ENCODE assay signal across 8 mouse cellular contexts in the genomic region with DNA sequence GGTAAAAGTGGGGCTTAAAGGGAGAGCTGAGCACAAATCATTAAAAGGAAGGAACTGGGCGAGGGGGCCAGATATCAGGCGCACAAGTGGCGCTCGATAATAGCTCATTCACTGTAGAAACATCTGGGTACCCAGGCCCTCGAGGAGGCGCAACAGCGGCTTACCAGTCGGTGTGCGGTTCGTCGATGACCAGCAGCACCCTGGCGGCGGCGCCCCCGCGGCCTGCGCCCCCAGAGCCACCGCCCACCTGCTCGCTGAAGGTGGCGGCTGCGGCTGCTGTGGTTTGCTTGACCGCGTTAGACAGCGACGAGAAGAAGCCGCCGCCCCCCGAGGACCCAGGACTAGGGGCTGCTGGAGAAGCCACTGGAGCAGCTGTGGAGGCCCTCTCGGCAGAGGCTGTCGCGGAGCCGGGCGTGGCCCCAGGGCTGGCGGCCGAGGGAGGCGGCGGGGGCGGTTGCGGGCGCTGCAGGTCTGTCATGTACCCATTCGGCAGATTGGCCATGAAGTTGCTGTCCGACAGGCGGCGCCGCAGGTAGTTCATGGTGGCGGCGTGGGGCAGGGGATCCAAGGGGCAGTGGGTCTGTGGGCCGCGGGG. TPM values are rescaled to one million over a fixed set of nuclear protein-coding genes. Genes with fewer than 3 reads are reported as not detected.
DNase-seq lines count a peak whose midpoint lies in the region; ATAC-seq lines count a peak whose summit lies in the region.

No protein-coding gene starts in this region.

- peaks cover 8% of the 10 kb centered on the region for H3K9me3 ChIP-seq in erythroblast, embryonic 14.5 days (ENCODE audit: control insufficient read depth, low read length)
- no peaks in the 10 kb centered on the region for H3K9me3 ChIP-seq in neural tube, embryonic 11.5 days (ENCODE audit: control insufficient read depth, low read length)
- H3K9me3 ChIP-seq in hindbrain, embryonic 10.5 days, result peaks cover 8% of the 10 kb centered on the region; the same call in 1 of the 2 replicates

- peak overlapping the region; percentile 33 for H3K4me3 ChIP-seq in erythroblast, embryonic 14.5 days (replicated peaks)
- peak overlapping the region; percentile 42 for H3K4me3 ChIP-seq in neural tube, embryonic 11.5 days (ENCODE audit: low read depth, low read length)
- H3K4me3 ChIP-seq in hindbrain, embryonic 10.5 days, result peak overlapping the region; percentile 54

- 13% methylated on average over 25 of the region's 49 CpGs for WGBS in neural tube, embryonic 11.5 days
- WGBS in hindbrain, embryonic 10.5 days, result 15% methylated on average over 49 of the region's 49 CpGs

- DNase-seq in neural tube, embryonic 11.5 days (ENCODE audit: low spot score), result no peak
- no peak for DNase-seq in neural tube, embryonic 10.5 days (ENCODE audit: extremely low spot score, low spot score)
- DNase-seq in hindbrain, embryonic 10.5 days (ENCODE audit: low spot score), result peak; percentile 15
- DNase-seq in mesoderm, embryonic 11.5 days (ENCODE audit: low read depth, low spot score), result peak; percentile 1

- H3K27ac ChIP-seq in neural tube, embryonic 11.5 days (ENCODE audit: low read depth, low read length), result no peak overlapping the region
- H3K27ac ChIP-seq in hindbrain, embryonic 10.5 days, result peak overlapping the region; percentile 79

- H3K4me2 ChIP-seq in neural tube, embryonic 11.5 days (ENCODE audit: low read depth), result peak overlapping the region; percentile 53

- no peaks in the 10 kb centered on the region for H3K36me3 ChIP-seq in erythroblast, embryonic 14.5 days (ENCODE audit: control insufficient read depth)
- no peaks in the 10 kb centered on the region for H3K36me3 ChIP-seq in neural tube, embryonic 11.5 days (ENCODE audit: control insufficient read depth, insufficient read depth, low read length)
- H3K36me3 ChIP-seq in hindbrain, embryonic 10.5 days, result 0 out of 2 replicates have a peak, but pooled peaks cover 6% of the 10 kb centered on the region

- no peak for ATAC-seq in erythroblast, adult 5-6 weeks (replicated peaks; ENCODE audit: low FRiP score, poor library complexity, severe bottlenecking)
- ATAC-seq in neural tube, embryonic 11.5 days (ENCODE audit: insufficient read depth, low FRiP score, low TSS enrichment), result peak; percentile 53
- no peak for ATAC-seq in megakaryocyte progenitor cell, adult 5-6 weeks (replicated peaks; ENCODE audit: poor library complexity)
- no peak for ATAC-seq in megakaryocyte-erythroid progenitor cell, adult 5-6 weeks (replicated peaks; ENCODE audit: low FRiP score, low TSS enrichment, poor library complexity, severe bottlenecking)

- H3K4me1 ChIP-seq in erythroblast, embryonic 14.5 days (ENCODE audit: control insufficient read depth), result peaks cover 5% of the 10 kb centered on the region; the same call in 1 of the 2 replicates
- no peaks in the 10 kb centered on the region for H3K4me1 ChIP-seq in neural tube, embryonic 11.5 days (ENCODE audit: control insufficient read depth, insufficient read depth, low read length)
- peaks cover 5% of the 10 kb centered on the region; the same call in 1 of the 2 replicates for H3K4me1 ChIP-seq in hindbrain, embryonic 10.5 days (replicated peaks)

- peaks cover 49% of the 10 kb centered on the region for H3K27me3 ChIP-seq in erythroblast, embryonic 14.5 days (ENCODE audit: control insufficient read depth)
- H3K27me3 ChIP-seq in neural tube, embryonic 11.5 days (ENCODE audit: control insufficient read depth, insufficient read depth, low read length), result no peaks in the 10 kb centered on the region
- peaks cover 11% of the 10 kb centered on the region; the same call in 1 of the 2 replicates for H3K27me3 ChIP-seq in hindbrain, embryonic 10.5 days (ENCODE audit: insufficient read depth, poor library complexity, severe bottlenecking)

- peak overlapping the region; percentile 35 for H3K9ac ChIP-seq in neural tube, embryonic 11.5 days (ENCODE audit: low read length)

RNA-seq across cellular contexts. Expression of a gene that starts 0.5 kb away (rescaled TPM):
- not detected in 2 replicates for polyA plus RNA-seq in erythroblast, embryonic 14.5 days (2012)
- 0.42 and 3.5 TPM in 2 replicates for total RNA-seq in erythroblast, adult 5-6 weeks (2015; ENCODE audit: low replicate concordance)
- total RNA-seq in erythroblast, adult 5-6 weeks (2017; ENCODE audit: low replicate concordance), result not detected in 2 replicates
- polyA plus RNA-seq in neural tube, embryonic 11.5 days (2014; fragmentation: Nextera tagmentation; extraction: Ambion mirVana), result 17.1 and 21.4 TPM in 2 replicates
- 5.1 and 11.8 TPM in 2 replicates for polyA plus RNA-seq in hindbrain, embryonic 10.5 days (2016; fragmentation: Nextera tagmentation; extraction: Ambion mirVana)
- 0.07 TPM in 1 of 2 replicates, not detected in the other for total RNA-seq in megakaryocyte progenitor cell, adult 5-6 weeks (2015)
- total RNA-seq in megakaryocyte progenitor cell, adult 5-6 weeks (2017), result not detected in 2 replicates
- not detected in 2 replicates for total RNA-seq in megakaryocyte-erythroid progenitor cell, adult 5-6 weeks (2014; fragmentation: Nextera tagmentation)
- total RNA-seq in megakaryocyte-erythroid progenitor cell, adult 5-6 weeks (2017), result 0.46 TPM in 1 of 2 replicates, not detected in the other

RNA-seq across cellular contexts. Expression of a gene that starts 11.0 kb away (rescaled TPM):
- 1.6 and 1.9 TPM in 2 replicates for polyA plus RNA-seq in erythroblast, embryonic 14.5 days (2012)
- 8.3 and 17.8 TPM in 2 replicates for total RNA-seq in erythroblast, adult 5-6 weeks (2015; ENCODE audit: low replicate concordance)
- total RNA-seq in erythroblast, adult 5-6 weeks (2017; ENCODE audit: low replicate concordance), result 16.1 and 17.6 TPM in 2 replicates
- 3.4 and 4.1 TPM in 2 replicates for polyA plus RNA-seq in neural tube, embryonic 11.5 days (2014; fragmentation: Nextera tagmentation; extraction: Ambion mirVana)
- polyA plus RNA-seq in hindbrain, embryonic 10.5 days (2016; fragmentation: Nextera tagmentation; extraction: Ambion mirVana), result 2.8 and 3.2 TPM in 2 replicates
- total RNA-seq in megakaryocyte progenitor cell, adult 5-6 weeks (2015), result 27.0 and 38.2 TPM in 2 replicates
- total RNA-seq in megakaryocyte progenitor cell, adult 5-6 weeks (2017), result 19.5 and 32.9 TPM in 2 replicates
- 0.72 and 5.6 TPM in 2 replicates for total RNA-seq in megakaryocyte-erythroid progenitor cell, adult 5-6 weeks (2014; fragmentation: Nextera tagmentation)
- 1.8 and 4.2 TPM in 2 replicates for total RNA-seq in megakaryocyte-erythroid progenitor cell, adult 5-6 weeks (2017)

RNA-seq across cellular contexts. Expression of a gene that starts 30.1 kb away (rescaled TPM):
- 0.11 and 0.17 TPM in 2 replicates for polyA plus RNA-seq in erythroblast, embryonic 14.5 days (2012)
- 0.42 and 0.77 TPM in 2 replicates for total RNA-seq in erythroblast, adult 5-6 weeks (2015; ENCODE audit: low replicate concordance)
- total RNA-seq in erythroblast, adult 5-6 weeks (2017; ENCODE audit: low replicate concordance), result 0.60 and 1.1 TPM in 2 replicates
- polyA plus RNA-seq in neural tube, embryonic 11.5 days (2014; fragmentation: Nextera tagmentation; extraction: Ambion mirVana), result 6.9 TPM in 2 replicates
- 11.1 and 12.4 TPM in 2 replicates for polyA plus RNA-seq in hindbrain, embryonic 10.5 days (2016; fragmentation: Nextera tagmentation; extraction: Ambion mirVana)
- total RNA-seq in megakaryocyte progenitor cell, adult 5-6 weeks (2015), result 4.3 and 5.5 TPM in 2 replicates
- 3.7 and 4.6 TPM in 2 replicates for total RNA-seq in megakaryocyte progenitor cell, adult 5-6 weeks (2017)
- 5.3 and 9.8 TPM in 2 replicates for total RNA-seq in megakaryocyte-erythroid progenitor cell, adult 5-6 weeks (2014; fragmentation: Nextera tagmentation)
- total RNA-seq in megakaryocyte-erythroid progenitor cell, adult 5-6 weeks (2017), result 2.1 and 2.2 TPM in 2 replicates

RNA-seq across cellular contexts. Expression of a gene that starts 41.5 kb away (rescaled TPM):
- 1.6 and 2.8 TPM in 2 replicates for polyA plus RNA-seq in erythroblast, embryonic 14.5 days (2012)
- total RNA-seq in erythroblast, adult 5-6 weeks (2015; ENCODE audit: low replicate concordance), result 15.3 and 23.4 TPM in 2 replicates
- 6.6 and 15.7 TPM in 2 replicates for total RNA-seq in erythroblast, adult 5-6 weeks (2017; ENCODE audit: low replicate concordance)
- 50.2 and 52.8 TPM in 2 replicates for polyA plus RNA-seq in neural tube, embryonic 11.5 days (2014; fragmentation: Nextera tagmentation; extraction: Ambion mirVana)
- 68.3 and 76.3 TPM in 2 replicates for polyA plus RNA-seq in hindbrain, embryonic 10.5 days (2016; fragmentation: Nextera tagmentation; extraction: Ambion mirVana)
- 57.0 and 66.6 TPM in 2 replicates for total RNA-seq in megakaryocyte progenitor cell, adult 5-6 weeks (2015)
- total RNA-seq in megakaryocyte progenitor cell, adult 5-6 weeks (2017), result 24.7 and 35.6 TPM in 2 replicates
- 45.3 and 61.1 TPM in 2 replicates for total RNA-seq in megakaryocyte-erythroid progenitor cell, adult 5-6 weeks (2014; fragmentation: Nextera tagmentation)
- total RNA-seq in megakaryocyte-erythroid progenitor cell, adult 5-6 weeks (2017), result 30.0 and 42.4 TPM in 2 replicates

RNA-seq across cellular contexts. Expression of a gene that starts 50.4 kb away (rescaled TPM):
- not detected in 2 replicates for polyA plus RNA-seq in erythroblast, embryonic 14.5 days (2012)
- not detected in 2 replicates for total RNA-seq in erythroblast, adult 5-6 weeks (2015; ENCODE audit: low replicate concordance)
- not detected in 2 replicates for total RNA-seq in erythroblast, adult 5-6 weeks (2017; ENCODE audit: low replicate concordance)
- 10.6 and 13.5 TPM in 2 replicates for polyA plus RNA-seq in neural tube, embryonic 11.5 days (2014; fragmentation: Nextera tagmentation; extraction: Ambion mirVana)
- polyA plus RNA-seq in hindbrain, embryonic 10.5 days (2016; fragmentation: Nextera tagmentation; extraction: Ambion mirVana), result 10.3 and 10.6 TPM in 2 replicates
- total RNA-seq in megakaryocyte progenitor cell, adult 5-6 weeks (2015), result 0.17 TPM in 1 of 2 replicates, not detected in the other
- total RNA-seq in megakaryocyte progenitor cell, adult 5-6 weeks (2017), result not detected in 2 replicates
- not detected in 2 replicates for total RNA-seq in megakaryocyte-erythroid progenitor cell, adult 5-6 weeks (2014; fragmentation: Nextera tagmentation)
- total RNA-seq in megakaryocyte-erythroid progenitor cell, adult 5-6 weeks (2017), result not detected in 2 replicates

Comparison
In these comparisons a context has a peak if more than half of its experiments do, and no peak if none do; other contexts are left out.
1. DNase-seq: peak in hindbrain, embryonic 10.5 days (single experiment) and mesoderm, embryonic 11.5 days (single experiment); none in neural tube, embryonic 11.5 days (single experiment) and neural tube, embryonic 10.5 days (single experiment).
2. Peak in every context shown above with its lines, with median percentiles within 50 percentile points of each other: H3K4me3 ChIP-seq.